Mouse (Mus musculus): ENCODE results near the gene Pkhd1. TPM values are rescaled to one million over a fixed set of nuclear protein-coding genes. Genes with fewer than 3 reads are reported as not detected.

The Pkhd1 gene
- 0.04 TPM for polyA plus RNA-seq (2014; fragmentation: Illumina TruSeq; extraction: RNeasy Lipid Tissue Mini Kit (QIAGEN cat#74804); ENCODE audit: low read depth, low replicate concordance)

DNA sequence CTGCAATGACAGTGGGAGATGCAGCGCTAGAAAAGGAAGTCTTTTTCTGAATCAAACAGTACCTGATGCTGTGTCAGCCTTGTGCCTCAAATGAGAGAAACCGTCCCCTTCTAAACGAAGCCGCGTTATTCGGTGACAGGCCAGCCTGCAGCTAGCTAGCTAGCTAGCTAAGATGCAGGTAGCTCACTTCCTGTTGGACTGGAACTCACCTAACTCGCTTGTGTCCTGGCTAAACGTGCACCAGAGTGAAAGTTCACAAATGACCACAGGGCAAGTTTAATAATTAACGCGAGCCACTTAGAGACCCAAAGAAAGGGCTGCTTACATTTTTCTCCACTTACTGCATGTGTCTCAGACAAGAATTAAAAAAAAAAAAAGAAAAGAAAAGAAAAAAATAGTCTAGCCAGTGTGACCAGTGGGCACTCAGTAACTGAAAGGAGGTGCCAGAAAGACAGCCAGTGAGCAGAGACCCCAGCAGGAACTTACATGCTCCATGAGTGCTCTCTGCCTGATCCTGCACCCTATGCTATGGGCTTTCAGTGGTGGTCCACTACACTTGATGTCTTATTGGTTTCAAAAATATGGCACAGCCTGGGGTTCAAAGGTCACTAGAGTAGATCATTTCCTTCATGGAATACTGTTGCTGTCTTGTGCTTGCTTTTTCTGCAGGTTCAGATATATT is at the start of gene Pkhd1:
Gene Pkhd1, minus strand, starts transcription at position 216 of the 682 bp plus-strand sequence.

Other genes with a start within 250 kb of the Pkhd1 start
- gene Il17a, start 112.8 kb upstream of the Pkhd1 start, polyA plus RNA-seq (2014; fragmentation: Illumina TruSeq; extraction: RNeasy Lipid Tissue Mini Kit (QIAGEN cat#74804); ENCODE audit: low read depth, low replicate concordance), result not detected
- gene Il17f, start 172.6 kb upstream of the Pkhd1 start, polyA plus RNA-seq (2014; fragmentation: Illumina TruSeq; extraction: RNeasy Lipid Tissue Mini Kit (QIAGEN cat#74804); ENCODE audit: low read depth, low replicate concordance), result not detected
- gene Mcm3, start 202.2 kb upstream of the Pkhd1 start, polyA plus RNA-seq (2014; fragmentation: Illumina TruSeq; extraction: RNeasy Lipid Tissue Mini Kit (QIAGEN cat#74804); ENCODE audit: low read depth, low replicate concordance), result 5.4 TPM